Mouse (Mus musculus) megakaryocyte-erythroid progenitor cell, adult 5-6 weeks (primary cell): ENCODE measurements around the gene Prph. TPM values are rescaled to one million over a fixed set of nuclear protein-coding genes. Genes with fewer than 3 reads are reported as not detected.
"Not testable (repeated sequence)": the region's sequence is repeated elsewhere in the genome, so short reads cannot be mapped to it uniquely, and the experiment has no call there.

Experiments
- ATAC-seq: replicated peaks from 2 replicates; pipeline ENCODE4 v1.8.0; 2016; ENCODE audit warnings: mild to moderate bottlenecking, inconsistent platforms; ENCODE audit not compliant: severe bottlenecking, poor library complexity, low FRiP score, low TSS enrichment
- total RNA-seq, 2 experiments: library from RNA; stranded (forward) in 1 of 2; stranded (reverse) in 1 of 2; fragments of 200-1000, 215-1000 nt in 1 of 2; fragments of >200 nt in 1 of 2; fragmentation: Nextera tagmentation in 1 of 2; gene quantifications; 2 replicates each; pipeline ENCODE4 v1.2.3; 2014 to 2017

Gene Prph
- total RNA-seq, 2 experiments from 2014 or later = not detected

GRCm38 (mm10) chr15:99032041-99032725, 22.8 kb upstream of the Prph start:
- ATAC-seq = no peak

DNA sequence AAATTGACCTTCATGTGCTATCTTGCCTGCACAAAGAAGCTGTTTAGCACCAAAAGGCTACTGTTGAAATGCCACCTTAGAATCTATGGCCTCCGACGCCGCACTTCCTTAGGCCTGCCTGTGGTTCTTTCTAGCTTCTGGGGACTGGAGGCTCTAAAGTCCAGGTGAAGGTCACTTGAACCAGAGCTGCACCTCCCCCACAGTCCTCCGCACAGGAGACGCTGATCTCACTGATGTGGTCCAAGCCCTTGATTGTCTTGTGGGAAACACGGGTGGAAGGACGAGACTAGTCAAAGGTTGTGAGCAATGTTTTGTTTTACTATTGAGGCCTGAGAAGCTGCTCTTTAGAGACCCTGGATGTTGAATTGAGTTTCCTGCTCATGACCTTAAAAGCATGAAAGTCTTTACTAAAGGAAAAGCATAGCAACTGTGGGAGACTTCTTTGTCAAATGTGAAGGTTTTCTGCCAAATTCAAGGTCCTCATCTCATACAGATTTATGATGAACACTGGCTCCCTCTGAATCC, 22.2 kb upstream of the Prph start:
- ATAC-seq = no peak

DNA sequence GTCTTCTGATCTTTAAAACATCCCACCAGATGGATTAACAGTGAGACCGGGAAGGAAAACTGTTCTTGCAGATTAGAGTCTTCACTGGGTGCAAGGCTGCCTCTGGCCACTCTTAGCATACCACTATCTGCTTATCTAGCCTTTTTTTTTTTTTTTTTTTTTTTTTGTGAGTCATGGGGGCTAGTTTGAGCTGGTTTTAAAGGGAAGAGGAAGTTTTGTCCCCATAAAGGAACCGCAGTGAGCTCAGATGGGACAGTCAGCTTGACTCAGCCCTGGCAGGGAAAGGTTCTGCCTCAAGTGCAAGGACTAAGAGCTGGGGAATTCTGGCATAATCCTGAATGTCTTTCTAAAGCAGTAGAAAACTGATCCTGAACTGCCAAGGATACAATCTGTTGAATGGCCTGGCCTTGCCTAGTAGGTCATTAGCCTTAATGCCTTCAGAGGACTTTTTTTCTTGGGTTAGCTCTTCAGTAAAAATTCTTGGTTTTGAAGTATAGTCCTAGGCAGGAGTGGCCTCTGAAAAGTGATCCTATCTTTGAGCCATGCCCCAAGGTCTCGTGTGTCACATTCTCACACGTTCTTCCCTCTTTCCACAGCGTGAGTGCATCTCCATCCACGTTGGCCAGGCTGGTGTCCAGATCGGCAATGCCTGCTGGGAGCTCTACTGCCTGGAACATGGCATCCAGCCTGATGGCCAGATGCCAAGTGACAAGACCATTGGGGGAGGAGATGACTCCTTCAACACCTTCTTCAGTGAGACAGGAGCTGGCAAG, 21.3 kb upstream of the Prph start:
- ATAC-seq = no peak

GRCm38 (mm10) chr15:99035431-99035830, 19.5 kb upstream of the Prph start:
- no peak for ATAC-seq

DNA sequence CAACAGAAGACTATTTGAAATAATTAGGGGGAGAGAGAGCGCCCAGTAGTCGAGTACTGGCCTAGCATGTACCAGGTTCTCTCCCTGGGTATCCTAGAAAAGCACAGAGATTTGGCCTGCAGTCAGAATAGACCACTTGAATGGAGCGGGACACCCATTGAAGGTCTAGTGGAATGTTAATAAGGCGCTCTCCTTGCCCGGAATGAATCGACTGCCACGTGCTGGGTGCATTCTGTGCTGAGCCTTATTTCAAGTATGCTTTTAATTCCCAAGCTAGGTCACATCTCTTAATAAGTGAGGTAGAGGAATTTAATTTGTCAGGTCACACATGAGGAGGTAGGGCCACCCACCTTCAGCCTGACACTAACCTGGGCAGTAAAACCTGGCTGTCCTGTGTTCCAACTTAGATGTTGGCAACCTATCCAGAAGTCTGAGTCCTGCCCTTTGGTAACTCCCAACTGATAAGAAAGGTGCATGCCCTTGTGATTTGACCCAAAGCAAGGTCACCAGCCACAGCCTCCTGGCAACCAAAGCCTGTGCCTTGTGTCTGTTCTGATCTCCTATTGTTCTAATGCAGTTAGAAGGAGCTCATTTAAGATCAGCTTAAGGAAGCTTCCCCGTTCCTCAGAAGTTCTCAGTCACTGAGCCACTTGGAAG, 18.6 kb upstream of the Prph start:
- no peak for ATAC-seq

DNA sequence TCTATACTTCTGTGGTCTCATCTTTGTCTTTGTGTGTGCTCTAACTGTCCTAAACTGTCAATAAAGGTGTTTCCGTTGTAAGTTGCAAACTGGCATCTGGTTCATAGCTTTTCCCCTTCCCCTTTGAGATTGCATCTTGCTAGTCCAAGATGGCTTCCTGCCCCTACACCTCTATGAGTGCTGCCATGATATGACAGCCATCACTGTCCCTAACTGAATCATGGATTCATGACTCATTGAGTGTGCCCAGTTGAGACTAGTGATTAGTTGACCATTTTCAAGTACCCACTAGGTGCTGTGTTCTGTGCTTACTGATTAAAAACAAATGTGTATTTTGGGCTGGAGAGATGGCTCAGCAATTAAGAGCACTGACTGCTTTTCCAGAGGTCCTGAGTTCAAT, 16.9 kb upstream of the Prph start:
- ATAC-seq = no peak

DNA sequence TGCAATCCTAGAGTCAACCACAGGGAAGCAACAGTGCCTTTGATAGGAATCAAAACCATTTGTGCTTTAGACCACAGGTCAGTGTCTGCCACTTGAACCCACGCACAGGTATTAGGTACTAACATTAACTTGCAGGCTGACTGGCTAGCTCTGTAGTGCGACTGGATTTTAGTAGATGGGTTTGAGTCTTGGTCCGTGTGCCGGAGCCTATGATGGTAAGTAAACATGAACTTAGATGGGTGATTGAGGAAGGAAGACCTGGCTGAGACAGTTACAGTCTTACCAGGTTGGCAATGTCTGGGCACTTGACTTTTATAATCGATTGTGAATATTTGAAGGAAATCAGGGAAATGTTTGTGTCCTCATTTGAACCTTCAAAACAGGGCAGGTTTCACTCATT, 16.2 kb upstream of the Prph start:
- ATAC-seq = no peak

DNA sequence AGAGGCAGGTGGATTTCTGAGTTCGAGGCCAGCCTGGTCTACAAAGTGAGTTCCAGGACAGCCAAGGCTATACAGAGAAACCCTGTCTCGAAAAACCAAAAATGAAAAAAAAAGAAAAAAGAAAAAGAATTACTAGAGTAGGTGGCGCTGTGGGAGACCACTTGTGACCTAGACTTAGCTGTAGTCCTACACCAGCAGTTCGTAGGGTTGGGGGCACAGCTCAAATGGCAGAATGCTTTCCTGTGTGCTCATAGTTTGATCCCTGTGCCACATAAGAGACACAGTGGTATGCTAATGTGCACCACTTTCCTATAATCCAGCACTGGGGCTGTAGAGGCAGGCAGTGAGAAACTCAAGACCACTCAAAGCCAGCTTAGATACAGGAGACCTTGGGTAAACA, 15.7 kb upstream of the Prph start:
- no peak for ATAC-seq

DNA sequence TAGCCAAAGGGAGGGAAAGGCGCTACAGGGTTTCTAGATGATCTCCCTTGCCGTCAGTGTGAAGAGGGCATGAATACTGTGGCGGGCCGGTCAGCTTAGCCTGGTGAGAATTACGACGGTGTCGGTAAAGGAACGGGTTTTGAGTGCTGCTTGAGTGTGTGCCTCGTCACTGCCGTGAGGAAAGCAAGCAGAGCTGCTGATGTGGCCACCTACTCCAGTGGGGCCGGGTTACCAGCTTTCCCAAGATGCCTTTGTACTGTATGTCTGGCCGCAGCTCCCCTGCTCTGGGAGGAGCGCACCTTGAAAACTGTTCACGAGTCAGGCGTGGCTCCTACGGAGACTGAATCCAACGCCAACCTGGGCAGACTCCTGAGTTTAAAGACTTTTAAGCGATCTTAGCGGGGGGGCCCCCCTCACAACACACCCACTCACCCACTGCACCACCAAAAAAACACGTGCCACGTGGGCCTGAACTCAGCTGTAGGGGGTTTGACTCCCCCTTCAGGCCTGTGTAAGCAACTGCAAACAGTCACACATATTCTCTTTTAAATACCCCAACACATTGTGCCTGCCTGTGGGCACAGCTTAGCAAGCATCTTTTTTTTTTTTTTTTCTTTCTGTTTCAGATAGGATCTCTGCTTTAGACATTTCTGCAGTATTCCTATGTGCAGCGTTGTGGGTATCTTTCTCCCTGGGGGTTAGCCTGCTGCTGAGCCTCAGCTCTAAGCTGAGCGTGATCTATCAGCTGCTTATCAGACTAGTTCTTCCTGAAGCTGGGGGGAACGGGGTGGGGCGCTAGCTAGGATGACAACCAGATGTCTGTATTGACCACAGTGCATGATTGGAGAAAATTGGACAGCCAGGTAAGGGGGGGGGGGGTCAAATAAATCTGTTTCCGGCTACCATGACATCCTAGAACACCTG, 14.7 kb upstream of the Prph start:
- ATAC-seq = peak; percentile 68

GRCm38 (mm10) chr15:99040920-99041856, 13.8 kb upstream of the Prph start:
- ATAC-seq = no peak

GRCm38 (mm10) chr15:99042334-99042733, 12.6 kb upstream of the Prph start:
- no peak for ATAC-seq

GRCm38 (mm10) chr15:99044854-99045253, 10.1 kb upstream of the Prph start:
- ATAC-seq = no peak

- ATAC-seq = not testable (repeated sequence)
Observed at GRCm38 (mm10) chr15:99045734-99046133, 9.2 kb upstream of the Prph start.

GRCm38 (mm10) chr15:99049473-99050253, 5.3 kb upstream of the Prph start:
- peak; percentile 66; the same call in 1 of the 2 replicates for ATAC-seq

DNA sequence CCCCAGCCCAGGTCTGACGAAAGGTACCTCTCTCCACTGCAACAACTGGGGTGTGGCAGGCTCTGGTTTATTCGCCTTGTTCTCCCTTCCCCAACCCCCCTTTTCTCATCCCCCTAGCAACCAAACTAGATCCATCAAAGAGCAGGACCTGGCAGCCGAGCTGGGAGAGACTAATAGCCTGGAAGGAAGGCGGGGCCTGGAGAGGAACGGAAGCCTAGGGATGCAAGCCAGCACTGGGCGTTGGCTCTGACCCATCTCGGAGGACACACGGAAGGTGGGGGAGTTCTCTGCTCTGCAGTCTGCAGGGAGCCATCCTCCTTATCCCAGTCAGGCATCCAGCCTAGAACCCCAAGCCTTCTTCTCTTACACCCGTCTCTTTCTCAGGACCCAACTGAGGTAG, 1.6 kb upstream of the Prph start:
- ATAC-seq = no peak

DNA sequence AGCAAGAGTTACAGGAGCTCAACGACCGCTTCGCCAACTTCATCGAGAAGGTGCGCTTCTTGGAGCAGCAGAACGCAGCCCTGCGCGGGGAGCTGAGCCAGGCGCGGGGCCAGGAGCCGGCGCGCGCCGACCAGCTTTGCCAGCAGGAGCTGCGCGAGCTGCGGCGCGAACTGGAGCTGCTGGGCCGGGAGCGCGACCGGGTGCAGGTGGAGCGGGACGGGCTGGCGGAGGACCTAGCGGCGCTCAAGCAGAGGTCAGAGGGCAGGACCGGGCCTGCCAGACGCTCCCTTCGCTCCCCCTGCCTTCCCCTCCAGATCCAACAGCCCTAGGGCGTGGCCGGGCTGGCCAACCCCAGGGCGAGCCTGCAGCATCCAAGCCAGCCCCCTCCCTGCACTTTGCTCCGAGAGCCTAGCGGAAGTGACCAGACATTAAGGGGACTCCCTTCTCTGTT, 562 bp downstream of the Prph start:
- no peak for ATAC-seq

DNA sequence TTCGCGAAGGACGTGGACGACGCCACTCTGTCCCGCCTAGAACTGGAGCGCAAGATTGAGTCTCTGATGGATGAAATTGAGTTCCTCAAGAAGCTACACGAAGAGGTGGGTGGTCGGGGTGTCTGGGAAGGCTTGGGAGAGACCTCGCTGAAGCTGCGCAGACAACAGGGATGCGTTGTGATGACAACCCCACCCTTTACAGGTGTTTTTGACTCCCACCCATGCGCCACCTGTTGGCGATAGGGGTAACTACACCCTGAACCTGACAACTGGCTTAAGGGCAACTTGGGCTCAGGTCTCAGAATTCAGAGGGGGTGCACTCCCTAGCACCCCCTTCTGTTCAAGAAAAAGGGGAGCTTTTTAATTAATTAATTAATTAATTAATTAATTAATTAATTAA, 1.4 kb downstream of the Prph start:
- peak; percentile 46; the same call in 1 of the 2 replicates for ATAC-seq
